Mouse (Mus musculus) embryonic facial prominence, embryonic 12.5 days (tissue): Measurements from ENCODE around the gene Gm10320. TPM values are rescaled to one million over a fixed set of nuclear protein-coding genes. Genes with fewer than 3 reads are reported as not detected.

Source experiments
- ATAC-seq: fragments of 200-750 bp; cut with Nextera tagmentation; 2 replicates; pipeline ENCODE4 v1.8.0; 2017; ENCODE audit not compliant: insufficient number of reproducible peaks, insufficient read depth, low FRiP score, low TSS enrichment
- H3K27ac ChIP-seq: fragments of 300-500 bp; sonication (generic); 2 replicates; pipeline ENCODE4 v1.5.1; 2016; ENCODE audit warnings: mild to moderate bottlenecking
- H3K27me3 ChIP-seq: fragments of 300-500 bp; sonication (generic); 2 replicates; pipeline ENCODE4 v1.6.1; 2016; ENCODE audit warnings: mild to moderate bottlenecking, moderate library complexity
- H3K36me3 ChIP-seq: fragments of 300-500 bp; sonication (generic); 2 replicates; pipeline ENCODE4 v1.6.1; 2016; ENCODE audit warnings: mild to moderate bottlenecking
- H3K4me1 ChIP-seq: fragments of 300-500 bp; sonication (generic); 2 replicates; pipeline ENCODE4 v1.6.1; 2016
- H3K4me2 ChIP-seq: fragments of 300-500 bp; sonication (generic); replicated peaks from 2 replicates; pipeline ENCODE4 v1.6.1; 2016; ENCODE audit warnings: mild to moderate bottlenecking, moderate library complexity
- H3K4me3 ChIP-seq: fragments of 300-500 bp; sonication (generic); 2 replicates; pipeline ENCODE4 v1.5.1; 2016; ENCODE audit warnings: mild to moderate bottlenecking
- H3K9ac ChIP-seq: fragments of 300-500 bp; sonication (generic); 2 replicates; pipeline ENCODE4 v1.6.1; 2016; ENCODE audit warnings: mild to moderate bottlenecking, moderate library complexity
- H3K9me3 ChIP-seq: fragments of 300-500 bp; sonication (generic); 2 replicates; pipeline ENCODE4 v1.6.1; 2016; ENCODE audit warnings: mild to moderate bottlenecking, moderate library complexity
- WGBS: fragments of 180-500 bp; shearing (Covaris S2); methylation state at CpG from one replicate; pipeline ENCODE4 v1.1.7; 2016; 5-methylcytosine and 5-hydroxymethylcytosine counted together
- polyA plus RNA-seq: library from polyadenylated mRNA; unstranded; fragments of >200 nt; fragmentation: Nextera tagmentation; extraction: Ambion mirVana; gene quantifications from 2 replicates; pipeline ENCODE4 v1.2.1, GENCODE M21; 2016

Gene Gm10320
- polyA plus RNA-seq, 1 experiment from 2014 or later: 1.2 TPM

DNA sequence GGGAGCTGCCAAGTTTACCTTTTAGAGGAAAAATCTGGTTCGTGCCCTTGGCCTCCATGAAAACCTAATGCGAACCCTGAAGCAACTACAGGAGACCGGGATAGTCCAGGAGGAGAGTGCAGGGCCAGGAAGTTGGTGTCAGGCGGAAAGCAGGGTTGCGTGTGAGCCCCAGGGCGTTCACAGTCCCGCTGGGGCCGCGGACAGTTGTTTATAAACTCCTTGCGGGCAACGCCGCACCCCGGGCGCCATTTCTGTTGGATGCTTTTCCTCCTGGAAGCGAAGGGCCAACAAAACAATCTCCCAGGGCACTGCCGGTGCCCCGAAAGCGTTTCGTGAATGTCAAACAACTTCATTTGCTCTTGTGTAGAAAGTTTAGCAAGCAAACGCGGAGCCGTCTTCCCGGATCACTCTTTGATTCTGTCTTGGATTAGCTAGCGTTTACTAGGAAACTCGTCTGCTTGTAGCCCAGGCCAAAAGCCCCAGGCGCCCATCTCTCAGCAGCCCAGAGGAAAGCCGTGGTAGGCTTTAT is 11.1 kb upstream of the Gm10320 start:
- no peaks in the 10 kb centered on the region for H3K36me3 ChIP-seq
- peak overlapping the region; percentile 56 for H3K9ac ChIP-seq
- peak overlapping the region; percentile 83 for H3K4me2 ChIP-seq
- H3K4me3 ChIP-seq: peak overlapping the region; percentile 30
- no peak for ATAC-seq
- under 1% methylated on average over 27 of the region's 27 CpGs for WGBS
- H3K27me3 ChIP-seq: peaks cover 56% of the 10 kb centered on the region
- no peaks in the 10 kb centered on the region for H3K9me3 ChIP-seq
- H3K4me1 ChIP-seq: peaks cover 37% of the 10 kb centered on the region
- H3K27ac ChIP-seq: peak overlapping the region; percentile 85

GRCm38 (mm10) chr13:98502236-98502812 is 10.5 kb upstream of the Gm10320 start:
- Histone ChIP-seq H3K4me1 (peaks cover 41% of the 10 kb centered on the region), H3K27ac (peak overlapping the region; percentile 85), H3K27me3 (peaks cover 51% of the 10 kb centered on the region), H3K4me3 (peak overlapping the region; percentile 30), H3K36me3 (no peaks in the 10 kb centered on the region), H3K9ac (no peak overlapping the region), H3K9me3 (no peaks in the 10 kb centered on the region), H3K4me2 (peak overlapping the region; percentile 83)
- WGBS: 3% methylated on average over 16 of the region's 16 CpGs
- no peak for ATAC-seq

GRCm38 (mm10) chr13:98501321-98501720 is 9.5 kb upstream of the Gm10320 start:
- Histone ChIP-seq H3K4me1 (peaks cover 46% of the 10 kb centered on the region), H3K27me3 (peaks cover 41% of the 10 kb centered on the region), H3K27ac (no peak overlapping the region), H3K4me3 (no peak overlapping the region), H3K9me3 (no peaks in the 10 kb centered on the region), H3K4me2 (peak overlapping the region; percentile 14), H3K9ac (no peak overlapping the region), H3K36me3 (no peaks in the 10 kb centered on the region)
- 13% methylated on average over 6 of the region's 6 CpGs for WGBS
- ATAC-seq: no peak

- Histone ChIP-seq H3K4me3 (no peak overlapping the region), H3K9me3 (no peaks in the 10 kb centered on the region), H3K27ac (no peak overlapping the region), H3K36me3 (no peaks in the 10 kb centered on the region), H3K4me2 (no peak overlapping the region; the same call in 1 of the 2 replicates), H3K9ac (no peak overlapping the region), H3K4me1 (peaks cover 42% of the 10 kb centered on the region), H3K27me3 (peaks cover 38% of the 10 kb centered on the region)
- no peak for ATAC-seq
- 27% methylated on average over 13 of the region's 13 CpGs for WGBS
Observed at GRCm38 (mm10) chr13:98500471-98501125, 8.8 kb upstream of the Gm10320 start.

- H3K4me2 ChIP-seq: no peak overlapping the region
- no peaks in the 10 kb centered on the region for H3K9me3 ChIP-seq
- H3K27me3 ChIP-seq: peaks cover 38% of the 10 kb centered on the region
- H3K9ac ChIP-seq: no peak overlapping the region
- no peak overlapping the region for H3K27ac ChIP-seq
- H3K4me1 ChIP-seq: peaks cover 33% of the 10 kb centered on the region
- H3K4me3 ChIP-seq: no peak overlapping the region
- H3K36me3 ChIP-seq: no peaks in the 10 kb centered on the region
- ATAC-seq: no peak
- 50% methylated on average over 5 of the region's 5 CpGs for WGBS
Observed at GRCm38 (mm10) chr13:98498561-98498960, 6.8 kb upstream of the Gm10320 start.

DNA sequence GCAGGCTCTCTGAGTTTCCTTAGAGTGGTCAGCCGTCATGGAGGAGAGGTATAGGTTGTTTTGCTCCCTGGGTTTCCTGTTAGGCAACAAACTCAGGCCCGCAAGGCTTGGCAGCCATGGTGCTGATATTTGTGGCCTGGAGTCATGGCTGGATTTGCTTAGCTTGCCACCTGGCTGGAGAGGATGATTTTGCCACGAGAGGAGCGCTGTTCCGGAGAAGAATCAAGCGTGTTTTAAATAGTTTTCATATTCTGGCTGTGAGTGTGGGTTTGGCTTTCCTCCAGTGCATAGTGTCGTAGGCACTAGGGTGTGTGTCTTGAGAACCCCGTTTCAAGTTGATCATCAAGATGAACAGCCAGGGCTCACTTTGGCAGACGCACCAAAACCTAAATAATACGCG is 6.3 kb upstream of the Gm10320 start:
- 53% methylated on average over 11 of the region's 11 CpGs for WGBS
- Histone ChIP-seq H3K27me3 (peaks cover 40% of the 10 kb centered on the region), H3K4me3 (no peak overlapping the region), H3K4me1 (peaks cover 33% of the 10 kb centered on the region), H3K27ac (no peak overlapping the region), H3K36me3 (no peaks in the 10 kb centered on the region), H3K9me3 (no peaks in the 10 kb centered on the region), H3K9ac (no peak overlapping the region), H3K4me2 (no peak overlapping the region)
- no peak for ATAC-seq

DNA sequence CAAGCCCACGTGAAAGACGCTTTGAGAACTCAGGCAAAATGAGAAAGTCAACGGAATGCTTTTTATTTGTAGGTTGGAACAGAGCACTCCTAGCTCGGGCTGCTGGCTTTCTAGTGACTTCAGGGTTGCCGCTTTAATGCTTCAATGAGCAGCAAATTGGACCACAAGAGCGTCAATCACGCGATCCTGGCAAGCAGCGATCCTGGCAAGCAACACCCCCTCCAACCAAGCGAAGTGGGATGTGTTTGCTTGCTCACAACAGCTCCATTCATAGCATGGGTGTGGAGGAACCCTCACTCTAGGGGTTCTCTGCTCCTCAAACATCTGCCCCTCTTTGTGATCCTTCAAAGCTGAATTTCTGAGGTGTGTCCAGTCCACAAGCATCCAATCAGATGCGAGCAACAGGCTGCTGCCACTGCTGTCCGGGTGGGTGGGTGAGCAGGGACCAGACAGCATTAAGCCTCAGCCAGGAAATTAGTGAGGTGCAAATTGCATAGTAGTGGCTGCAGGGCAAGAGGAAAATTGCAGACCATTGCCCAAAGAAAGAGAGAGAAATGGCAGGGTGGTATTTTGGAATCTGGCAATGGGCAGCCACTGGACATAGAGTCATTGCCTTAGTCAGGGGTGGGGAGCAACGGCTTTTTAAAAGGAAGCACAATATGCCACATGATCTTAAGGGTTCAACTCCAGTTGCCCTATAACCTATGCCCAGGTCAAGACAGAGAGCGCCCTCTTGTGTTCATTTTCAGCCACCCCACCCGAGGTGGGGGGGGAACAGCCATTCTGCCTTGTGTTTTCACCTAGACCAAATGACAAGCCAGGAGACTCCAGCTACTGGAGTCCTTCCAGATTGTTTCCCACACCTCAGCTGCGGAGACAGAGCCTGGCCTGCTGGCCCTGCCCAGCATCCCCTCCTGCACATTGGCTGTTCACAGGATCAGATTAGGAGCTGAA is 5.4 kb upstream of the Gm10320 start:
- ATAC-seq: no peak
- peaks cover 35% of the 10 kb centered on the region for H3K4me1 ChIP-seq

DNA sequence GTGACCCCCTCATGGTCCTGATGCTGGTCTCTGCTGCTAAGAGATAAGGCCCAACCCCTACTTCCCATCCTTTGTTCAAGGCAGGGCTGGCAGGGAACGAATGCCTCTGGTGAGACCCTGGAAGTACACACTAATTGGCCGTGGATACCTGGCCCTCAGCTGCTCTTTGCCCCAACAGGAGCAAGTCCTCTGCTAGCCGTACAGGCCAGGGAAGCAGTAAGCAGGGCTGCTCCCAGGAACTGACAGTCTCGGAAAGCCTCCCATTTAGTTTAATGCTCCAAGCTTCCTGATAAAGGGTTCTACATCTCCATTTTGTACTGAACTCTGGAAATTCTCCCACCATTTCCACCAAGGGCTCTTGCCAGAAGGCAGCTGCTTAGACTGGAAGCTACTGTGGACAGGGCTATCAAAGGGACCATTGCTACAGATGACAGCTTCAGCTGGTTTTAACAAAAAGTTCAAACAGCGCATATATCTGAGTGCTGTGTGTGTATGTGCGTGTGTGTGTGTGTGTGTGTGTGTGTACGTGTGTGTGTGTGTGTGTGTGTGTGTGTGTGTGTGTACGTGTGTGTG is 2.8 kb upstream of the Gm10320 start:
- no peaks in the 10 kb centered on the region for H3K36me3 ChIP-seq
- H3K9ac ChIP-seq: no peak overlapping the region
- no peak overlapping the region for H3K4me3 ChIP-seq
- WGBS: 69% methylated on average over 7 of the region's 8 CpGs
- no peak overlapping the region for H3K4me2 ChIP-seq
- H3K27ac ChIP-seq: no peak overlapping the region
- H3K9me3 ChIP-seq: no peaks in the 10 kb centered on the region
- peaks cover 20% of the 10 kb centered on the region for H3K27me3 ChIP-seq
- no peak for ATAC-seq
- peaks cover 27% of the 10 kb centered on the region for H3K4me1 ChIP-seq

More for the DNA sequence above, 5.4 kb upstream of the Gm10320 start:
- no peaks in the 10 kb centered on the region for H3K9me3 ChIP-seq
- H3K27me3 ChIP-seq: peaks cover 40% of the 10 kb centered on the region
- WGBS: 25% methylated on average over 16 of the region's 16 CpGs
- H3K36me3 ChIP-seq: no peaks in the 10 kb centered on the region
- no peak overlapping the region for H3K4me3 ChIP-seq
- no peak overlapping the region for H3K4me2 ChIP-seq
- H3K27ac ChIP-seq: no peak overlapping the region
- no peak overlapping the region for H3K9ac ChIP-seq

GRCm38 (mm10) chr13:98492569-98493255 is 911 bp upstream of the Gm10320 start:
- Histone ChIP-seq H3K9me3 (no peaks in the 10 kb centered on the region), H3K27ac (no peak overlapping the region), H3K36me3 (no peaks in the 10 kb centered on the region), H3K9ac (no peak overlapping the region), H3K4me2 (no peak overlapping the region), H3K4me3 (no peak overlapping the region), H3K4me1 (peaks cover 14% of the 10 kb centered on the region), H3K27me3 (0 out of 2 replicates have a peak, but pooled peaks cover 5% of the 10 kb centered on the region)
- WGBS: 31% methylated on average over 9 of the region's 9 CpGs
- no peak for ATAC-seq

DNA sequence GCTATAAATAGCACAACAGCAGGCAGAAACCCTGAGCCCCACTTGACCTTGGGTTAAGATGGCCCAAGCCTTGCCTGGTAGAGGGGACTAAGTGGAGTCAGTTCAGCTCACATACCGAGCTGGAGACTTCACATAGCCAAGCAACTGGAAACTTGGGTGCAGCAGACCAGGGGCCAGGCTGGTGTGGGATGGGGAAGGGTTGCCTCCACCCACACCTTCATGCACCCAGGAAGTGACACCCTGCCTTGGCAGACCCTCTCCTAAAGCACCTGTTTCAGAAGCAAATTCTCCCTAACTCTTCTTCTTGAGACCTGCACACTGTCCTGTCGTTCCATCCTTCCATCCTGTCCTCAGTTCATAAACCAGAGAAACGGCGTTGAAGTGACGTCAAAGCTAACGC is 5.1 kb downstream of the Gm10320 start:
- Histone ChIP-seq H3K4me2 (no peak overlapping the region), H3K9me3 (no peaks in the 10 kb centered on the region), H3K27me3 (no peaks in the 10 kb centered on the region), H3K9ac (no peak overlapping the region), H3K4me3 (no peak overlapping the region), H3K36me3 (no peaks in the 10 kb centered on the region), H3K4me1 (no peaks in the 10 kb centered on the region), H3K27ac (no peak overlapping the region)
- no peak for ATAC-seq
- WGBS: 92% methylated on average over 6 of the region's 6 CpGs

GRCm38 (mm10) chr13:98486161-98486560 is 5.6 kb downstream of the Gm10320 start:
- no peaks in the 10 kb centered on the region for H3K9me3 ChIP-seq
- H3K4me3 ChIP-seq: no peak overlapping the region
- no peaks in the 10 kb centered on the region for H3K36me3 ChIP-seq
- WGBS: 69% methylated on average over 3 of the region's 3 CpGs
- H3K27ac ChIP-seq: no peak overlapping the region
- no peaks in the 10 kb centered on the region for H3K4me1 ChIP-seq
- H3K4me2 ChIP-seq: no peak overlapping the region
- no peaks in the 10 kb centered on the region for H3K27me3 ChIP-seq
- H3K9ac ChIP-seq: no peak overlapping the region
- ATAC-seq: no peak
